Mouse (Mus musculus): ENCODE data around the gene Slco4c1. TPM values are rescaled to one million over a fixed set of nuclear protein-coding genes. Genes with fewer than 3 reads are reported as not detected.

Gene Slco4c1
- polyA plus RNA-seq, 1 experiment from 2014 or later = 0.16 TPM

- H3K36me3 ChIP-seq = no peaks in the 10 kb centered on the region
- H3K4me2 ChIP-seq = no peak overlapping the region
- no peaks in the 10 kb centered on the region for H3K9me3 ChIP-seq
- 78% methylated on average over 7 of the region's 7 CpGs for WGBS
- H3K4me3 ChIP-seq = no peak overlapping the region
- H3K27ac ChIP-seq (replicated peaks) = no peak overlapping the region
- no peak for ATAC-seq (ENCODE audit: extremely low read depth, insufficient number of reproducible peaks, low FRiP score, low TSS enrichment)
- no peaks in the 10 kb centered on the region for H3K27me3 ChIP-seq (replicated peaks)
- H3K4me1 ChIP-seq = no peaks in the 10 kb centered on the region
- H3K9ac ChIP-seq = no peak overlapping the region
These were observed 11.8 kb downstream of the Slco4c1 start for GRCm38 (mm10) chr1:96859995-96860684.

DNA sequence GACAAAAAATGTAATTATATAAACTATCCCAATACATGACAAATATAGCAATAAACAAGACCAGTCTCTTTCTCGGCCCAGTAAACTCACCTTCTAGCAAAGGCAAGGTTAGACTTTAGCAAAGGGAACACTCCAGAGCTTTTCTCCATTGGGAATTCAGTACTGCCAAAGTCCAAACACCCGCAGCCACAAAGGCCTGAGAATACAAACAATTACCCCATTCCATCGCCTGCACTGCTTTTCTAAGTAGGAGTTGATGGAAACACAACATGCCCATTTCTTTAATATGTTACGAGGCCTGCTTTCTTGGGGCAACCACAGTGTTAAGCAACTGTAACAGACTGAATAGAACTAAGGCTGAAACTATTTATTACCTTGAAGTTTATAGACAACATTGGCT, 18.4 kb downstream of the Slco4c1 start:
- WGBS = 75% methylated on average over 4 of the region's 4 CpGs
- H3K4me2 ChIP-seq = no peak overlapping the region

DNA sequence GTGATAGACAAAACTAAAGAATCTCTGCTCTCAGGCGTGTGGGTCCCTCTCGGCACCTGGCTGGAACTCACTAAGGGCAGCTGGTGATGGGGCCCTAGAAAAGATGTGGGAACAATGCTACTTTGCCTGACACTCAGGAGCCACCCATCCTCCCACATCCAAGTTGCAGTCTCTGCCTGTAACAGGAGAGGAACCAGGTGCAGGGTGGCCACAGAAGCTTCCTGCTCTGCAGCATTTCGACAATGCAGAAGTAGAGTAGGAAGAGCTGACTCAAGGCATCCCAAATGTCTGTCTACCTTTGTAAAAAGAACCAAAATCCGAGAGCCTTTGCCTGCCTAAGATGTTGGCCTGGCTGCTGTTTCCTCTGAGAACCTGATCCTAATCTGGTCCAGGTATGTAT, 22.9 kb downstream of the Slco4c1 start:
- Histone ChIP-seq H3K9ac (no peak overlapping the region), H3K27ac (replicated peaks) (no peak overlapping the region), H3K27me3 (replicated peaks) (no peaks in the 10 kb centered on the region), H3K4me1 (no peaks in the 10 kb centered on the region), H3K4me3 (no peak overlapping the region), H3K9me3 (no peaks in the 10 kb centered on the region), H3K36me3 (no peaks in the 10 kb centered on the region), H3K4me2 (no peak overlapping the region)
- no peak for ATAC-seq (ENCODE audit: extremely low read depth, insufficient number of reproducible peaks, low FRiP score, low TSS enrichment)
- WGBS = 57% methylated on average over 4 of the region's 4 CpGs

More for the DNA sequence above, 18.4 kb downstream of the Slco4c1 start:
- no peak overlapping the region for H3K27ac ChIP-seq (replicated peaks)
- no peaks in the 10 kb centered on the region for H3K27me3 ChIP-seq (replicated peaks)
- no peaks in the 10 kb centered on the region for H3K36me3 ChIP-seq
- no peaks in the 10 kb centered on the region for H3K9me3 ChIP-seq
- H3K4me3 ChIP-seq = no peak overlapping the region
- H3K4me1 ChIP-seq = no peaks in the 10 kb centered on the region
- no peak for ATAC-seq (ENCODE audit: extremely low read depth, insufficient number of reproducible peaks, low FRiP score, low TSS enrichment)
- H3K9ac ChIP-seq = no peak overlapping the region

- 41% methylated on average over 2 of the region's 2 CpGs for WGBS
- H3K4me1 ChIP-seq = no peaks in the 10 kb centered on the region
- no peaks in the 10 kb centered on the region for H3K36me3 ChIP-seq
- H3K9me3 ChIP-seq = no peaks in the 10 kb centered on the region
- H3K9ac ChIP-seq = no peak overlapping the region
- no peak for ATAC-seq (ENCODE audit: extremely low read depth, insufficient number of reproducible peaks, low FRiP score, low TSS enrichment)
- no peak overlapping the region for H3K4me3 ChIP-seq
- H3K27ac ChIP-seq (replicated peaks) = no peak overlapping the region
- no peak overlapping the region for H3K4me2 ChIP-seq
- no peaks in the 10 kb centered on the region for H3K27me3 ChIP-seq (replicated peaks)
These were observed 23.4 kb downstream of the Slco4c1 start for GRCm38 (mm10) chr1:96848606-96849005.

DNA sequence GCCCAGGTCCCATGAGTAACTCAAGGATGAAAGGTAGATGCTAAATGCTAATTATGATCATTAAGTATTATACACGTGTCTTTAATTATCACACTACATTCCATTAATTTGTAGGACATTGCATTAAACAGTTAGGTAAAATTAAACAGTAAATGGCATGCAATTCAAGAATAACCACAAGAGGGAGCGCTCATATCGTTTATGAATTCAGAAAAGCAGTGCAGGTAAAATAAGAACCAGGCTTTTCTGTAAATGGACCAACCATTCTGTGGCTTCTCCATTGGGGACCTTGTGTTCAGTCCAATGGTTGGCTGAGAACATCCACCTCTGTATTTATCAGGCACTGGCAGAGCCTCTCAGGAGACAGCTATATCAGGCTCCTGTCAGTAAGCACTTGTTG, 25.2 kb downstream of the Slco4c1 start:
- no peak overlapping the region for H3K9ac ChIP-seq
- no peak overlapping the region for H3K4me2 ChIP-seq
- WGBS = under 1% methylated on average over 3 of the region's 3 CpGs
- no peaks in the 10 kb centered on the region for H3K27me3 ChIP-seq (replicated peaks)
- no peak overlapping the region for H3K4me3 ChIP-seq
- no peak for ATAC-seq (ENCODE audit: extremely low read depth, insufficient number of reproducible peaks, low FRiP score, low TSS enrichment)
- H3K4me1 ChIP-seq = no peaks in the 10 kb centered on the region
- H3K9me3 ChIP-seq = no peaks in the 10 kb centered on the region
- no peaks in the 10 kb centered on the region for H3K36me3 ChIP-seq
- H3K27ac ChIP-seq (replicated peaks) = no peak overlapping the region

GRCm38 (mm10) chr1:96805287-96805727, 66.7 kb downstream of the Slco4c1 start:
- H3K4me3 ChIP-seq = no peak overlapping the region
- no peak overlapping the region for H3K4me2 ChIP-seq
- no peaks in the 10 kb centered on the region for H3K9me3 ChIP-seq
- H3K4me1 ChIP-seq = no peaks in the 10 kb centered on the region
- WGBS = 69% methylated on average over 2 of the region's 2 CpGs
- H3K27ac ChIP-seq (replicated peaks) = no peak overlapping the region
- no peak for ATAC-seq (ENCODE audit: extremely low read depth, insufficient number of reproducible peaks, low FRiP score, low TSS enrichment)
- H3K9ac ChIP-seq = no peak overlapping the region
- no peaks in the 10 kb centered on the region for H3K36me3 ChIP-seq
- no peaks in the 10 kb centered on the region for H3K27me3 ChIP-seq (replicated peaks)

DNA sequence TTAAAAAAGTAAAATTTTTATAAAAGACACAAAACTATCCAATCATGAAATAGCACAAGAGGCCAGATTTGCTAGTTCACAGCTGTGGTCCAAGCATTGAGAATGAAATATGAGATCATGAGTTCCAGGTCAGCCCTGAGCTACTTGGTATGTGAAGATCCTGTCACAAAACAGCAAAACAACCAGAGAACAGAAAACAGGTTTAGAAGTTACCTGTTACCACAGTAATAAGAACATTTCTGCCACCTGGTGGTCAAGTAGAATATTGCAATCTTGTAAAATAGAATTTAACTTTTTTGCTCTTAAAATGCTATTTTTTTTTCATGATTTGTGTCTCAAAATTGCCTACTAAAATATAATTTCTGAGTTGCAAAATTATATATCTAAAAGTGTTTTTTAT, 70.4 kb downstream of the Slco4c1 start:
- no peak for ATAC-seq (ENCODE audit: extremely low read depth, insufficient number of reproducible peaks, low FRiP score, low TSS enrichment)
- no peak overlapping the region for H3K4me3 ChIP-seq
- H3K27me3 ChIP-seq (replicated peaks) = no peaks in the 10 kb centered on the region
- H3K36me3 ChIP-seq = no peaks in the 10 kb centered on the region
- H3K4me1 ChIP-seq = no peaks in the 10 kb centered on the region
- no peak overlapping the region for H3K27ac ChIP-seq (replicated peaks)
- H3K9ac ChIP-seq = no peak overlapping the region
- no peak overlapping the region for H3K4me2 ChIP-seq
- no peaks in the 10 kb centered on the region for H3K9me3 ChIP-seq

DNA sequence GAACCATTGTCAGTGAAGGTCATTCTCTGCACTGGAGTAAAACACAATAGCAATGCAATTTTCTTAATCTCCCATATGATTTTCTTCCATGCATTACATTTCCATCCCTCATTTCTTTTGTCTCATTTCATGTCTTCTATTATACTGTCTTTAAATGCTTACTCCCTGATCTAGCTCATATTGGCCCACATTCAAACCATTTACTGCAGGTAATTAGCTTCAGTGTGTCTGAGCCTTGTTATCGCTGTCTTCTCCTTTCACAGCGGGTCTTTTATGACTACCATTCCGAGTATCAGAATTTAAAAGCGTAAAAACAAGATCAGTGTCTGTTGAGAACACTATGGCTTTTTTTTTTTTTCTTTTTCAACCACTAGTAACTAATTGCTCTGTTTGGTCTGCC, 77.3 kb downstream of the Slco4c1 start:
- 81% methylated on average over 4 of the region's 4 CpGs for WGBS

DNA sequence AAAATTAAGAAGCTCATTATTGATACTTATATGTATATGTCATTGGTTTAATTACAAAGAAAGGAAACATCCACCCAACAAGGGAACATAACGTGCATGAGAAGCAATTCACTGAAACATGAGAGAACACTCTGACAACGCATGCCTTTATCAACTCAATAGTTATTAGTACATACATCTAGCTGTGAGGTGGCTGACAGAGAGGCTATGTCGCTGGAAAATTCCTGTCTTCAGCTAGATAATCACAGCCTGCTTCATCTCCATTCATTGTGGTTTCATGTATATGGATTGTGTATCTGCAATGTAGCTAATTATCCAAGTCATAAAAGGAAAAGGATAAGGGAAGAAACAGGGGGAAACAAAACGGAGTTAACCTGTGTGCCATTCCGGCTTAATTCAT, 77.7 kb downstream of the Slco4c1 start:
- Histone ChIP-seq H3K9ac (no peak overlapping the region), H3K4me3 (no peak overlapping the region), H3K36me3 (no peaks in the 10 kb centered on the region), H3K27ac (replicated peaks) (no peak overlapping the region), H3K4me1 (no peaks in the 10 kb centered on the region), H3K9me3 (no peaks in the 10 kb centered on the region), H3K27me3 (replicated peaks) (no peaks in the 10 kb centered on the region), H3K4me2 (no peak overlapping the region)
- WGBS = 73% methylated on average over 5 of the region's 5 CpGs
- no peak for ATAC-seq (ENCODE audit: extremely low read depth, insufficient number of reproducible peaks, low FRiP score, low TSS enrichment)

More for the DNA sequence above, 77.3 kb downstream of the Slco4c1 start:
- ATAC-seq (ENCODE audit: extremely low read depth, insufficient number of reproducible peaks, low FRiP score, low TSS enrichment) = no peak
- H3K36me3 ChIP-seq = no peaks in the 10 kb centered on the region
- no peak overlapping the region for H3K9ac ChIP-seq
- H3K4me1 ChIP-seq = no peaks in the 10 kb centered on the region
- H3K27ac ChIP-seq (replicated peaks) = no peak overlapping the region
- no peak overlapping the region for H3K4me3 ChIP-seq
- H3K27me3 ChIP-seq (replicated peaks) = no peaks in the 10 kb centered on the region
- H3K4me2 ChIP-seq = no peak overlapping the region
- H3K9me3 ChIP-seq = no peaks in the 10 kb centered on the region

GRCm38 (mm10) chr1:96789268-96789667, 82.7 kb downstream of the Slco4c1 start:
- 89% methylated on average over 1 of the region's 1 CpGs for WGBS
- H3K36me3 ChIP-seq = no peaks in the 10 kb centered on the region
- H3K4me1 ChIP-seq = no peaks in the 10 kb centered on the region
- H3K27ac ChIP-seq (replicated peaks) = no peak overlapping the region
- H3K4me2 ChIP-seq = no peak overlapping the region
- H3K27me3 ChIP-seq (replicated peaks) = no peaks in the 10 kb centered on the region
- no peaks in the 10 kb centered on the region for H3K9me3 ChIP-seq
- H3K9ac ChIP-seq = no peak overlapping the region
- no peak for ATAC-seq (ENCODE audit: extremely low read depth, insufficient number of reproducible peaks, low FRiP score, low TSS enrichment)
- H3K4me3 ChIP-seq = no peak overlapping the region

- Histone ChIP-seq H3K27me3 (replicated peaks) (no peaks in the 10 kb centered on the region), H3K9me3 (no peaks in the 10 kb centered on the region), H3K36me3 (no peaks in the 10 kb centered on the region), H3K4me3 (no peak overlapping the region), H3K4me1 (no peaks in the 10 kb centered on the region), H3K27ac (replicated peaks) (no peak overlapping the region), H3K9ac (no peak overlapping the region), H3K4me2 (no peak overlapping the region)
- WGBS = 80% methylated on average over 4 of the region's 4 CpGs
- ATAC-seq (ENCODE audit: extremely low read depth, insufficient number of reproducible peaks, low FRiP score, low TSS enrichment) = no peak
These were observed 97.8 kb downstream of the Slco4c1 start for GRCm38 (mm10) chr1:96774174-96774573.

- Histone ChIP-seq H3K4me2 (no peak overlapping the region), H3K27ac (replicated peaks) (no peak overlapping the region), H3K27me3 (replicated peaks) (no peaks in the 10 kb centered on the region), H3K4me1 (no peaks in the 10 kb centered on the region), H3K4me3 (no peak overlapping the region), H3K36me3 (no peaks in the 10 kb centered on the region), H3K9ac (no peak overlapping the region), H3K9me3 (no peaks in the 10 kb centered on the region)
- 82% methylated on average over 5 of the region's 5 CpGs for WGBS
- no peak for ATAC-seq (ENCODE audit: extremely low read depth, insufficient number of reproducible peaks, low FRiP score, low TSS enrichment)
These were observed 98.3 kb downstream of the Slco4c1 start for GRCm38 (mm10) chr1:96773712-96774111.
